ENCODE assay signal across 9 mouse cellular contexts in genomic region chr19:34640623-34641022, GRCm38 (mm10). TPM values are rescaled to one million over a fixed set of nuclear protein-coding genes. Genes with fewer than 3 reads are reported as not detected.
DNase-seq lines count a peak whose midpoint lies in the region; ATAC-seq and TF ChIP-seq lines count a peak whose summit lies in the region.
"Had no signal": no experiment of that assay in that cellular context is flagged by ENCODE, and none has a peak within 500 bp of the region (broad histone marks: within the 10 kb centered on the region; RNA-seq: fewer than 3 reads in every experiment).

Gene Ifit1bl2, minus strand, starts transcription at chr19:34640743.
Gene Ifit1, plus strand, starts transcription at chr19:34640871.

- H3K9me3 ChIP-seq in intestine, postnatal 0 days (ENCODE audit: control insufficient read depth): no peaks in the 10 kb centered on the region

- peak within 1 kb of the TSS; percentile 65 for H3K4me2 ChIP-seq in intestine, postnatal 0 days (replicated peaks; ENCODE audit: low read depth)

- WGBS in intestine, postnatal 0 days: 9% methylated on average over 4 of the region's 4 CpGs
- 53% methylated on average over 4 of the region's 4 CpGs for WGBS in cerebellum, adult 2 months

- no peaks in the 10 kb centered on the region for H3K27me3 ChIP-seq in intestine, postnatal 0 days (replicated peaks; ENCODE audit: control insufficient read depth, insufficient read depth, low read length)
- no peaks in the 10 kb centered on the region for H3K27me3 ChIP-seq in cerebellum, adult 2 months (ENCODE audit: control insufficient read depth, insufficient read depth, low read length)

- peak within 1 kb of the TSS; percentile 24 for H3K4me3 ChIP-seq in intestine, postnatal 0 days (ENCODE audit: low read depth, low read length)
- H3K4me3 ChIP-seq in cerebellum, adult 2 months (replicated peaks; ENCODE audit: insufficient read depth, low read depth, low read length): no peak within 1 kb of the TSS

- intact Hi-C loops in left cerebral cortex, postnatal 14 days (cut with DNase I): no loop called here

- peak within 1 kb of the TSS; percentile 43 for H3K9ac ChIP-seq in intestine, postnatal 0 days (ENCODE audit: low read depth, low read length)

- ATAC-seq in intestine, postnatal 0 days: peak; percentile 74
- peak; percentile 83 for ATAC-seq in megakaryocyte progenitor cell, adult 5-6 weeks (replicated peaks; ENCODE audit: poor library complexity)

- H3K4me1 ChIP-seq in intestine, postnatal 0 days (replicated peaks; ENCODE audit: control insufficient read depth, insufficient read depth, low read length): 0 out of 2 replicates have a peak, but pooled peaks cover 3% of the 10 kb centered on the region
- H3K4me1 ChIP-seq in cerebellum, adult 2 months (ENCODE audit: control insufficient read depth, insufficient read depth, low read length): no peaks in the 10 kb centered on the region

- peak within 1 kb of the TSS; percentile 41 for H3K27ac ChIP-seq in intestine, postnatal 0 days (ENCODE audit: low read depth, low read length)
- H3K27ac ChIP-seq in cerebellum, adult 2 months (ENCODE audit: insufficient read depth, low read length): no peak within 1 kb of the TSS

- TF ChIP-seq POLR2A in cerebellum, adult 2 months (IDR thresholded peaks at IDR 0.05; ENCODE audit: borderline replicate concordance, insufficient read depth, low read length): no peak

- 0 out of 2 replicates have a peak, but pooled peaks have one; percentile 9 for TF ChIP-seq CTCF in intestine, postnatal 0 days (IDR thresholded peaks at IDR 0.05; ENCODE audit: low read depth)
- TF ChIP-seq CTCF in cerebellum, adult 2 months (IDR thresholded peaks at IDR 0.05; ENCODE audit: borderline replicate concordance, insufficient read depth, low read depth, low read length): no peak

- no peaks in the 10 kb centered on the region for H3K36me3 ChIP-seq in intestine, postnatal 0 days (ENCODE audit: control insufficient read depth, insufficient read depth)

- DNase-seq in kidney, adult 18-20 months: peak; percentile 18
- DNase-seq in kidney, adult 11 months: no peak
- peak; percentile 10 to 38 for DNase-seq in adrenal gland, postnatal 36 days
- DNase-seq in cerebellum, adult 2 months: no peak
- no peak for DNase-seq in layer of hippocampus, postnatal 25 days (ENCODE audit: extremely low spot score in 1 of 2, low spot score in 1 of 2)
- no peak for DNase-seq in left cerebral cortex, postnatal 14 days (ENCODE audit: low spot score in 2 of 2)

RNA-seq across cellular contexts. Expression of gene Ifit1bl2, which starts in this region (rescaled TPM):
- under 1 TPM; 0.26 to 0.43 TPM for total RNA-seq in adrenal gland, postnatal 36 days (2021)
- 128 and 134 TPM in 2 replicates for polyA plus RNA-seq in intestine, postnatal 0 days (2015; fragmentation: Nextera tagmentation; extraction: Ambion mirVana)
- not detected in 2 replicates for total RNA-seq in megakaryocyte progenitor cell, adult 5-6 weeks (2015)
- total RNA-seq in megakaryocyte progenitor cell, adult 5-6 weeks (2017): 0.27 and 0.83 TPM in 2 replicates
- polyA plus RNA-seq in cerebellum, adult 2 months (2012; rRNA removed): 0.16 and 0.20 TPM in 2 replicates
- total RNA-seq in layer of hippocampus, postnatal 25 days (2021): under 1 TPM; 0.19 to 0.37 TPM
- under 1 TPM; 0.27 to 0.53 TPM for total RNA-seq in left cerebral cortex, postnatal 14 days (2021)
- polyA plus RNA-seq: neural tube, embryonic 11.5 days had no signal

RNA-seq across cellular contexts. Expression of gene Ifit1, which starts in this region (rescaled TPM):
- total RNA-seq in adrenal gland, postnatal 36 days (2021): 1 to 10 TPM; 4.6 to 6.2 TPM
- 87.0 and 90.6 TPM in 2 replicates for polyA plus RNA-seq in intestine, postnatal 0 days (2015; fragmentation: Nextera tagmentation; extraction: Ambion mirVana)
- total RNA-seq in megakaryocyte progenitor cell, adult 5-6 weeks (2015): 1.5 and 2.1 TPM in 2 replicates
- total RNA-seq in megakaryocyte progenitor cell, adult 5-6 weeks (2017): 1.0 and 1.1 TPM in 2 replicates
- 2.3 and 2.9 TPM in 2 replicates for polyA plus RNA-seq in cerebellum, adult 2 months (2012; rRNA removed)
- under 1 TPM; 0.42 to 0.49 TPM for total RNA-seq in layer of hippocampus, postnatal 25 days (2021)
- under 1 TPM; 0.18 to 0.36 TPM for total RNA-seq in left cerebral cortex, postnatal 14 days (2021)

Comparison
In these comparisons a context has a peak if more than half of its experiments do, and no peak if none do; other contexts are left out.
1. RNA of gene Ifit1bl2 (polyA plus RNA-seq): 128 to 134 TPM in intestine, postnatal 0 days; 0.16 to 0.20 TPM in cerebellum, adult 2 months; every median in the first group is over 100 times any median in the second.
2. RNA of gene Ifit1 (polyA plus RNA-seq): 87.0 to 90.6 TPM in intestine, postnatal 0 days; 2.3 to 2.9 TPM in cerebellum, adult 2 months; every median in the first group is over 10 times any median in the second.
3. DNase-seq: peak in kidney, adult 18-20 months (single experiment) and adrenal gland, postnatal 36 days (2 of 2); none in kidney, adult 11 months (single experiment), cerebellum, adult 2 months (0 of 2), layer of hippocampus, postnatal 25 days (0 of 2) and left cerebral cortex, postnatal 14 days (0 of 2).